Mouse (Mus musculus): Measurements from ENCODE around the gene Chrm3. TPM values are rescaled to one million over a fixed set of nuclear protein-coding genes. Genes with fewer than 3 reads are reported as not detected.

Gene Chrm3
- polyA plus RNA-seq, 1 experiment from 2014 or later = 0.68 TPM

DNA sequence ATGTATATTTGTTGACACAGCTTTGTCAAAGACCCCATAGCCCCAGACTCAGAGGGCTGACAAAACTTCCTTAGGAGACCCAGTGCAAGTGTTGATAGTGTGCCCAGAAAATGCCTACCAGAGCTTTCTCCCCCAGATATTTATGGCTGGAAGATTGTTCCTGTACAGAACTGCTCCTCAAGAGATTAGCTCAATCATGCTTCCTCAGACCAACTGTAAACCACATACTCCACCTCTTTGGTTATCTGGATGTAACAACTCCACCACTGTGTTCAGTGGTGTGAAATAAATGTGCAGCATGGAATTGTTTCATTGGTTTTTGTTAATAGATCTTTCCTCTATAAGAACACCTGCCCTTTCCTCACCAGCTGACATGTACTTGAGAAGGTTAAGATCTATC is 306.6 kb downstream of the Chrm3 start:
- Histone ChIP-seq H3K4me2 (ENCODE audit: low read depth, low read length) (no peak overlapping the region), H3K27ac (replicated peaks; ENCODE audit: low read depth, low read length) (no peak overlapping the region), H3K4me3 (ENCODE audit: low read depth, low read length) (no peak overlapping the region), H3K36me3 (ENCODE audit: control insufficient read depth, insufficient read depth, low read length) (no peaks in the 10 kb centered on the region), H3K9me3 (ENCODE audit: control insufficient read depth, low read length) (no peaks in the 10 kb centered on the region), H3K27me3 (replicated peaks; ENCODE audit: control insufficient read depth, insufficient read depth, low read length) (no peaks in the 10 kb centered on the region), H3K9ac (ENCODE audit: low read depth, low read length) (no peak overlapping the region), H3K4me1 (ENCODE audit: control insufficient read depth, insufficient read depth, low read length) (no peaks in the 10 kb centered on the region)
- no peak for DNase-seq (ENCODE audit: low spot score)
- no peak for ATAC-seq (ENCODE audit: low read depth)

DNA sequence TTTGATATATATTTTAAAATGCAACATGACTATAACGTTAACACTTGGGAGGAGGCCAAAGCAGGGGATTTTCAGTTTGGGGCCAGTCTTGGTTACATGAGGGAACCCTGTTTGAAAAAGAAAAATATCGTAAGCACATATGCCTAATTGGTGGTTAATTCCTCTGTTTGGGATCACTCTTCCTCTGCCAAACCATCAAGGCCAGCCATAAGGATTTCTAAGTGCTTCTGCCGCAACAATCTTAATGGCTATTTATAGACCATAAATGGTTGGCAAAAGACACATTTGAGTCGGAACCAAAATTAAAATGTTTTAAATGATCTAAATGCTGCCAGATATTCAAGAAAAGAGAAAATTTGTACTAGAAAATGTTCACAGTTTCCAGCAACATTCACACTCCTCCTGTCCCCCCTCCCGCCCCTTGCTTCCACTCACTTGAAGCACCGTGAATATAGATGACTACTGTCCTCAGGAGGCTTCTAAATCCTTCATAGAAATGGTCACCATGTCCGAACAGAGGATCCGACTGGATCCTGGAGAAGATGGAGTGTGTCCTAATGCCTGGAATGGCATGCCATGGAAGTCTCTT is 307.3 kb downstream of the Chrm3 start:
- Histone ChIP-seq H3K4me2 (ENCODE audit: low read depth, low read length) (no peak overlapping the region), H3K9ac (ENCODE audit: low read depth, low read length) (no peak overlapping the region), H3K36me3 (ENCODE audit: control insufficient read depth, insufficient read depth, low read length) (no peaks in the 10 kb centered on the region), H3K9me3 (ENCODE audit: control insufficient read depth, low read length) (no peaks in the 10 kb centered on the region), H3K27me3 (replicated peaks; ENCODE audit: control insufficient read depth, insufficient read depth, low read length) (no peaks in the 10 kb centered on the region), H3K4me3 (ENCODE audit: low read depth, low read length) (no peak overlapping the region), H3K27ac (replicated peaks; ENCODE audit: low read depth, low read length) (no peak overlapping the region), H3K4me1 (ENCODE audit: control insufficient read depth, insufficient read depth, low read length) (no peaks in the 10 kb centered on the region)
- 84% methylated on average over 8 of the region's 8 CpGs for WGBS
- ATAC-seq (ENCODE audit: low read depth) = no peak
- no peak for DNase-seq (ENCODE audit: low spot score)

DNA sequence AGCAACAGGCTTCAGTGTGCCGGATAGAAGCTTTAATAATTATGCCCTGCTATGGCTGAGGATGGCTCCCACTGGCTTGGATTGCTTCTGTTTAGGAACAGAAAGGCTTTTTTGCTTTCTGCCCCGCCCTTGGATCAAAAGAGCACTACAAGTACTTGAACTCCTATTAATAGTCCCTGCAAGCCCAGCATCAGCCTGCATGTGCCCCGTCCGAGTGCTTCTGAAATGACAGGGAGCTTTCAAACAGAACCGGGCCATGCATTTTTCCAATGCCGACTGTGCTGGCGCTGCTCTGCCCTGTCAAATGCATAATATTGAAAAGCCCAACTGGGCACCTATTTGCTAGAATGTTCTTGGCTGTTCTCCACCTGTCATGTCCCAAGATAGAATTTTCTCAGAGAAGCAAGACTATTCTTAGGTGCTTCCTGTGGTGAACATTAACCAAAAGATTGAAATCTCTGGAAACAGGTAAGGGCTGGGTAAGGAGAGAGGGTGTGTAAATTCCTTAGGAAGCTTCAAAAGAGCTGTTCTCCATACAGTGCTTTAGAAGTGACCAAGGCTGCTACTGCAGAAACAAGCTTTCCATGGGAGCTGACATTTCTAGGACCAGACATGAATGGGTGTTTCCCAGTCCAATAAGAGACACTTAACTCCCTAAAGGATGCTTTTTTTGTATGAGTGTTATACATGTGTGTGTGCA is 314.8 kb downstream of the Chrm3 start:
- Histone ChIP-seq H3K9me3 (ENCODE audit: control insufficient read depth, low read length) (no peaks in the 10 kb centered on the region), H3K27ac (replicated peaks; ENCODE audit: low read depth, low read length) (no peak overlapping the region), H3K4me1 (ENCODE audit: control insufficient read depth, insufficient read depth, low read length) (no peaks in the 10 kb centered on the region), H3K4me2 (ENCODE audit: low read depth, low read length) (no peak overlapping the region), H3K36me3 (ENCODE audit: control insufficient read depth, insufficient read depth, low read length) (no peaks in the 10 kb centered on the region), H3K4me3 (ENCODE audit: low read depth, low read length) (no peak overlapping the region), H3K27me3 (replicated peaks; ENCODE audit: control insufficient read depth, insufficient read depth, low read length) (no peaks in the 10 kb centered on the region), H3K9ac (ENCODE audit: low read depth, low read length) (no peak overlapping the region)
- ATAC-seq (ENCODE audit: low read depth) = no peak
- no peak for DNase-seq (ENCODE audit: low spot score)
- WGBS = 84% methylated on average over 7 of the region's 7 CpGs

DNA sequence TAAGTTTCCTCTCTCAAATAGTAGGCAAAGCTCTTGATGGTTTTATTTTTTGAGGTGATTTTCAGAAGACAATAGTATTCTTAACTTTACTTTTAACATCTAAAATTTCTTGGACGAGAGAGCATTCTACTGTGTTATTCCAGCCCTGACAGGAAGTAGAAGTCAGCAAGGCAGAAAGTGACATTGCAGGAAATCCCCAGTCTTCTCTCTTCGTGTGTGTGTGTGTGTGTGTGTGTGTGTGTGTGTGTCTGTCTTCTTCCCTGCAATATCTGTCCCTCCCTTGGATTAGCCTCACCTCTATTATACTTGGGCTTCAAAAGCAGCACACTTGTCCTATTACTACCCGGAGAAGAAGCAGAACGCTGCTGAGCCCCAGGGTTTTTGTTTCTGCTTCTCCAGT is 316.6 kb downstream of the Chrm3 start:
- ATAC-seq (ENCODE audit: low read depth) = no peak
- 56% methylated on average over 4 of the region's 4 CpGs for WGBS
- no peaks in the 10 kb centered on the region for H3K9me3 ChIP-seq (ENCODE audit: control insufficient read depth, low read length)
- H3K27me3 ChIP-seq (replicated peaks; ENCODE audit: control insufficient read depth, insufficient read depth, low read length) = no peaks in the 10 kb centered on the region
- DNase-seq (ENCODE audit: low spot score) = no peak
- no peaks in the 10 kb centered on the region for H3K4me1 ChIP-seq (ENCODE audit: control insufficient read depth, insufficient read depth, low read length)
- H3K4me3 ChIP-seq (ENCODE audit: low read depth, low read length) = no peak overlapping the region
- no peaks in the 10 kb centered on the region for H3K36me3 ChIP-seq (ENCODE audit: control insufficient read depth, insufficient read depth, low read length)
- no peak overlapping the region for H3K27ac ChIP-seq (replicated peaks; ENCODE audit: low read depth, low read length)
- no peak overlapping the region for H3K9ac ChIP-seq (ENCODE audit: low read depth, low read length)
- no peak overlapping the region for H3K4me2 ChIP-seq (ENCODE audit: low read depth, low read length)

DNA sequence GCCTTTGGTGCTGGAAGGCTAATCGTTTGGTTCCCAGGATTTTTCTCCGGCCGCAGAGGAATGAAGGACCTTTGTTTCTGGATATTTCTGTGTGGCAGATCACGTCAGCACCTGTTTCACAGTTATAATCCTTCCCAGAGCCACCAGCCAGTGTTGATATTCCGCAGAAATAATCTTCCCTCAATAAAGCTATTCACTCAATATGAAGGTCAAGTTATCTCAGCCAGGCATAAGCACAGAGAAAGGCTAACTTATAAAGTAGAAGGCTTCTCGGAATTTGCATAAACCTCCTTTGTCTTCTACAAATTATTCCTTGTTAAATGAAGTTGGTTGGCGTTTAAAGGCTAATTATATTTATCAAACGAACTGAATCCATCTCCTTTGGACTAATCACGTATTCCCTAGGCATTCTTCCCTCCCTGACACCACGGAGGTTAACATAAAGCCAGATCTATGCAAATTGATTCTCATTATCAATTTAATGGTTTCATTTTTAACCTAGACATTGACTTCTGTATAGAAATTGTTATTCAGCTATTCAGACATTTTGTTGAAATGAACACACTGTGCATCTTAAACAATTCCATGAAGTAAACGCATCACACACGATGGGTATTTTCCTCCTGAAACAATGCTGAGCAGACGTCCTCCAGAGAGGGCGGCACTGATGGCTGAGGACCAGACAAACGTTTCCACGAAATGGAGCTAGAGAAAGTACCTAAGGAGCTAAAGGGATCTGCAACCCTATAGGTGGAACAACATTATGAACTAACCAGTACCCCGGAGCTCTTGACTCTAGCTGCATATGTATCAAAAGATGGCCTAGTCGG is 326.9 kb downstream of the Chrm3 start:
- H3K9ac ChIP-seq (ENCODE audit: low read depth, low read length) = no peak overlapping the region
- no peaks in the 10 kb centered on the region for H3K4me1 ChIP-seq (ENCODE audit: control insufficient read depth, insufficient read depth, low read length)
- WGBS = 74% methylated on average over 18 of the region's 18 CpGs
- H3K27me3 ChIP-seq (replicated peaks; ENCODE audit: control insufficient read depth, insufficient read depth, low read length) = no peaks in the 10 kb centered on the region
- DNase-seq (ENCODE audit: low spot score) = no peak
- H3K9me3 ChIP-seq (ENCODE audit: control insufficient read depth, low read length) = no peaks in the 10 kb centered on the region
- no peaks in the 10 kb centered on the region for H3K36me3 ChIP-seq (ENCODE audit: control insufficient read depth, insufficient read depth, low read length)
- ATAC-seq (ENCODE audit: low read depth) = no peak
- no peak overlapping the region for H3K4me2 ChIP-seq (ENCODE audit: low read depth, low read length)
- no peak overlapping the region for H3K4me3 ChIP-seq (ENCODE audit: low read depth, low read length)
- H3K27ac ChIP-seq (replicated peaks; ENCODE audit: low read depth, low read length) = no peak overlapping the region

DNA sequence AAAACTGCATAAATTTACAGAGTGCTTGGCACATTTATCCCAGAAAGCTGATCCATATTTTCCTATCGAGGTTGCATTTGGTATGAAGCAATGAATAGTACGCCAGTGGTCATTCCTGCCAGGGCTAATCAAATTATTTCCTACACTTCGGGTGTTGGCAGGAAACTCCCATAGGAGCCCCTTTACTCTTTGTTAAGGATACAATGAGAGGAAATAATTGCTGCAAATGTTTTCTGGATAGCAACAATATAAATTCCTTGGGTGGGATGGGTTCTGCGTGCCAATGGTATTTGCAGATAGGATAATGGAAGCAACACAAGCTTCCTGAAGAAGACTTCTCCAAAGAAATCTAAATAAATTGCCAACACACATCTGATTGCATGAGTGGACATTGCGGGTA is 329.1 kb downstream of the Chrm3 start:
- Histone ChIP-seq H3K9ac (ENCODE audit: low read depth, low read length) (no peak overlapping the region), H3K4me1 (ENCODE audit: control insufficient read depth, insufficient read depth, low read length) (no peaks in the 10 kb centered on the region), H3K4me3 (ENCODE audit: low read depth, low read length) (no peak overlapping the region), H3K4me2 (ENCODE audit: low read depth, low read length) (no peak overlapping the region), H3K27ac (replicated peaks; ENCODE audit: low read depth, low read length) (no peak overlapping the region), H3K36me3 (ENCODE audit: control insufficient read depth, insufficient read depth, low read length) (no peaks in the 10 kb centered on the region), H3K9me3 (ENCODE audit: control insufficient read depth, low read length) (no peaks in the 10 kb centered on the region), H3K27me3 (replicated peaks; ENCODE audit: control insufficient read depth, insufficient read depth, low read length) (no peaks in the 10 kb centered on the region)
- no peak for ATAC-seq (ENCODE audit: low read depth)
- 73% methylated on average over 5 of the region's 5 CpGs for WGBS
- no peak for DNase-seq (ENCODE audit: low spot score)

DNA sequence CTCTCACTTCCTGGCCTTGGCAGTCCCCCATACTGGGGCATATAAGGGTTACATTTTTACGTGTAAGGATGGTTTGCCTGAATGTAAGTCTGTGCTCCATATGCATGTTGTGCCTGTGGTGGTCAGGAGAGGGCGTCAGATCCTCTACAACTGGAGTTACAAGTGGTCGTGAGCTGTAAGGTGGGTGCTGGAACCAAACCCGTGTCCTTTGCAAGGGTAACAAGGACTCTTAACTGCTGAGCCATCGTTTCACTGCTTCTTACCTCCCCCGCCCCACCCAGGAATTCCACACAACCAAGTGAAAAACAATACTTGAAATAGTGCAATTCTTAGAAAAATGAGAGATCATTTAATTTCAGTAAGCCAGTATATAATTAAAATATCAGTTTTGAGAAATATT is 330.7 kb downstream of the Chrm3 start:
- Histone ChIP-seq H3K4me1 (ENCODE audit: control insufficient read depth, insufficient read depth, low read length) (no peaks in the 10 kb centered on the region), H3K27ac (replicated peaks; ENCODE audit: low read depth, low read length) (no peak overlapping the region), H3K4me2 (ENCODE audit: low read depth, low read length) (no peak overlapping the region), H3K36me3 (ENCODE audit: control insufficient read depth, insufficient read depth, low read length) (no peaks in the 10 kb centered on the region), H3K9ac (ENCODE audit: low read depth, low read length) (no peak overlapping the region), H3K9me3 (ENCODE audit: control insufficient read depth, low read length) (no peaks in the 10 kb centered on the region), H3K4me3 (ENCODE audit: low read depth, low read length) (no peak overlapping the region), H3K27me3 (replicated peaks; ENCODE audit: control insufficient read depth, insufficient read depth, low read length) (no peaks in the 10 kb centered on the region)
- ATAC-seq (ENCODE audit: low read depth) (no peak), DNase-seq (ENCODE audit: low spot score) (no peak)
- 89% methylated on average over 6 of the region's 6 CpGs for WGBS

DNA sequence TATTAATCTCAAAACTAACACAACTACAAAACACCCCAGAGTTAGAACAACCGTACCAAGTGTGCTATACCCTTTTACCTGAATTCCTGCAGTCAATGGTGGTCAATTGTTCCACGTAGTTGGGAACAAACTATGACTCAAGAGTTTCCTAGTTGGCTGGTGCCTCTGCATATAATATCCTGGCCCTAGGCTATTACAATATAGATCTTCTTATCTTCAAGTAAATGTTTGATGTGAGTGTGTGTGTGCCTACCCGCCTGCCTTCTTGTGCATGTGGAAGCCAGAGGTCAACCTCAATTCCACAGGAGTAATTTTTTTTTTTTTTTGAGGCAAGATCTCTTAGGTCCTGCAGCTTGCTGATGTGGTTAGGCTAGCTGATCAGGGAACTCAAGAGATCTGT is 335.5 kb downstream of the Chrm3 start:
- DNase-seq (ENCODE audit: low spot score) (no peak), ATAC-seq (ENCODE audit: low read depth) (no peak)
- Histone ChIP-seq H3K4me1 (ENCODE audit: control insufficient read depth, insufficient read depth, low read length) (no peaks in the 10 kb centered on the region), H3K36me3 (ENCODE audit: control insufficient read depth, insufficient read depth, low read length) (no peaks in the 10 kb centered on the region), H3K4me2 (ENCODE audit: low read depth, low read length) (no peak overlapping the region), H3K9ac (ENCODE audit: low read depth, low read length) (no peak overlapping the region), H3K27ac (replicated peaks; ENCODE audit: low read depth, low read length) (no peak overlapping the region), H3K4me3 (ENCODE audit: low read depth, low read length) (no peak overlapping the region), H3K9me3 (ENCODE audit: control insufficient read depth, low read length) (no peaks in the 10 kb centered on the region), H3K27me3 (replicated peaks; ENCODE audit: control insufficient read depth, insufficient read depth, low read length) (no peaks in the 10 kb centered on the region)
- WGBS = 89% methylated on average over 3 of the region's 3 CpGs
